Mouse (Mus musculus) forebrain, embryonic 12.5 days (tissue): ENCODE measurements around the gene Syne2. TPM values are rescaled to one million over a fixed set of nuclear protein-coding genes. Genes with fewer than 3 reads are reported as not detected.
"Not testable (repeated sequence)": the region's sequence is repeated elsewhere in the genome, so short reads cannot be mapped to it uniquely, and the experiment has no call there.

ENCODE experiments used
- ATAC-seq: fragments of 200-750 bp; cut with Nextera tagmentation; 2 replicates; pipeline ENCODE4 v1.8.0; 2017; ENCODE audit warnings: moderate TSS enrichment; ENCODE audit not compliant: low FRiP score
- H3K27ac ChIP-seq: fragments of 300-500 bp; sonication (generic); 2 replicates; pipeline ENCODE4 v1.5.1; 2016; ENCODE audit warnings: mild to moderate bottlenecking
- H3K27me3 ChIP-seq: fragments of 300-500 bp; sonication (generic); 2 replicates; pipeline ENCODE4 v1.6.1; 2016; ENCODE audit warnings: mild to moderate bottlenecking
- H3K36me3 ChIP-seq: fragments of 300-500 bp; sonication (generic); replicated peaks from 2 replicates; pipeline ENCODE4 v1.6.1; 2016; ENCODE audit warnings: mild to moderate bottlenecking
- H3K4me1 ChIP-seq: fragments of 300-500 bp; sonication (generic); 2 replicates; pipeline ENCODE4 v1.6.1; 2016
- H3K4me2 ChIP-seq: fragments of 300-500 bp; sonication (generic); 2 replicates; pipeline ENCODE4 v1.6.1; 2016; ENCODE audit warnings: mild to moderate bottlenecking, moderate library complexity
- H3K4me3 ChIP-seq: fragments of 300-500 bp; sonication (generic); replicated peaks from 2 replicates; pipeline ENCODE4 v1.5.1; 2016; ENCODE audit warnings: mild to moderate bottlenecking
- H3K9ac ChIP-seq: fragments of 300-500 bp; sonication (generic); 2 replicates; pipeline ENCODE4 v1.6.1; 2016; ENCODE audit warnings: mild to moderate bottlenecking
- H3K9me3 ChIP-seq: fragments of 300-500 bp; sonication (generic); 2 replicates; pipeline ENCODE4 v1.6.1; 2016
- WGBS: fragments of 180-500 bp; shearing (Covaris S2); methylation state at CpG from one replicate; pipeline ENCODE4 v1.1.7; 2016; 5-methylcytosine and 5-hydroxymethylcytosine counted together
- polyA plus RNA-seq: library from polyadenylated mRNA; unstranded; fragments of >200 nt; fragmentation: Nextera tagmentation; extraction: Ambion mirVana; gene quantifications from 2 replicates; pipeline ENCODE4 v1.2.1, GENCODE M21; 2016

Syne2 gene
- polyA plus RNA-seq, 1 experiment from 2014 or later: 141 TPM

DNA sequence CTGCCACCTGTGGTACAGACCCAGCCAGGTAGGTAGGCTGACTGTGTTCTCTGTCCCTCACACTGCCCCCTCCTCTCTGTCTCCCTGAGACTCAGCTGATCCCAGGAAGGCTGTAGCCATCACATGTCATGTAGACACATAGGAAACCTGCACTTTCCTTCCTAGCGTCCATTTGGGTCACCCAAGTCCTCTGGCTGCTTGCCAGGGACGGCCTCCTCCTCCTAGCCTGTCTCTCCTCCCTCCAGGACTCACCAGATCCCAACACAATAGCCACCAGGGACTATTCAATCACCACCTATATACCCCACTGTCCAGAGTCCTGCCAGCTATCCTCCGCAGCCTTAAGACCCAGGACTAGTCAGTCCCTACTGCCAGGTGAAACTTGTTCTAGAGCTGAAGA lies 293.1 kb downstream of the Syne2 start:
- Histone ChIP-seq H3K4me1 (no peaks in the 10 kb centered on the region), H3K27ac (no peak overlapping the region), H3K4me3 (no peak overlapping the region), H3K36me3 (peaks cover 60% of the 10 kb centered on the region), H3K4me2 (no peak overlapping the region), H3K9me3 (no peaks in the 10 kb centered on the region), H3K9ac (no peak overlapping the region), H3K27me3 (no peaks in the 10 kb centered on the region)
- ATAC-seq: no peak
- WGBS: 85% methylated on average over 3 of the region's 3 CpGs

DNA sequence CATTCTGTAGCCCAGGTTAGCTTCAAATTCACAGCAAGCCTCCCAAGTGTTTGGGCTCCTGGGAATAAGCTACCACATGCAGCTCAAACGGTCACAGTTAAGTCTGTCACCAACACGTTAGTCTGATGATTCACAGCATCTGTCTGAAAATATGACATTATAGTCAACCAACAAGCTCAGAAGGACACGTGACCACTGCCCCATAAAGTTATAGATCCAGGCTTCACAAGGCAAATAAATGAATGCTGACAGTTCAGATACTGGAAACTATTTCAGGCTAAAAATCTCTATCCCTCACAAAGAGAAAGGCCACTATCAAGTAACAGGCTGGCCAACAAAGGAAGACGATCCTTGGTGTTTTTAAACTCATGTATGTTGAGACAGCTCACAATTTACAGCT lies 298.6 kb downstream of the Syne2 start:
- no peak for ATAC-seq
- Histone ChIP-seq H3K4me3 (no peak overlapping the region), H3K9me3 (no peaks in the 10 kb centered on the region), H3K9ac (no peak overlapping the region), H3K27me3 (no peaks in the 10 kb centered on the region), H3K27ac (no peak overlapping the region), H3K36me3 (peaks cover 13% of the 10 kb centered on the region), H3K4me2 (no peak overlapping the region), H3K4me1 (no peaks in the 10 kb centered on the region)
- WGBS: 82% methylated on average over 4 of the region's 4 CpGs

- Histone ChIP-seq H3K27me3 (no peaks in the 10 kb centered on the region), H3K36me3 (peaks cover 6% of the 10 kb centered on the region; the same call in 1 of the 2 replicates), H3K4me3 (no peak overlapping the region), H3K9ac (no peak overlapping the region), H3K4me2 (no peak overlapping the region), H3K27ac (no peak overlapping the region), H3K9me3 (no peaks in the 10 kb centered on the region), H3K4me1 (no peaks in the 10 kb centered on the region)
- no peak for ATAC-seq
- 80% methylated on average over 4 of the region's 4 CpGs for WGBS
Observed at GRCm38 (mm10) chr12:76117632-76118153, 299.8 kb downstream of the Syne2 start.

DNA sequence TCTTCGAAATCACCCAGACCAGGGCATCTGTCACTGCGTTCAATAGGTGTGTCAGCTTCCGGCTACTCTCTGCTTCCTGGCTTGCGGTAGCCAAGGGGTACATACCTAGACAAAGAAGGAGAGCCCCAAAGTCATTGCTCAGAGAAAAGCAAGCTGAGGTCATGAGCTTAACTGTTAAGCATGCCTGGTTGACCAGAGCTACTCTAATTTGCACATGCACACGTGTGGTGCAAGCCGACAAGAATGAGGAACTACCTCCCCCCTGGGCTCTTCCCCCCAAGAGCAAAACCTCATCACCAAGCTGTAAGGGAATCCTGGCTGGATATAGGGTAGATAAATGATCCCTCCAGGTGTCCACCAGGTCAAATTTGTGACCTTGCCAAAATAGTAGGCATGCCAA lies 305.3 kb downstream of the Syne2 start:
- Histone ChIP-seq H3K9ac (no peak overlapping the region), H3K4me2 (no peak overlapping the region), H3K9me3 (no peaks in the 10 kb centered on the region), H3K36me3 (no peaks in the 10 kb centered on the region), H3K4me1 (no peaks in the 10 kb centered on the region), H3K4me3 (no peak overlapping the region), H3K27ac (no peak overlapping the region), H3K27me3 (no peaks in the 10 kb centered on the region; the same call in 1 of the 2 replicates)
- 93% methylated on average over 6 of the region's 6 CpGs for WGBS
- no peak for ATAC-seq

- H3K4me3 ChIP-seq: no peak overlapping the region
- no peak for ATAC-seq
- no peaks in the 10 kb centered on the region; the same call in 1 of the 2 replicates for H3K27me3 ChIP-seq
- no peak overlapping the region for H3K9ac ChIP-seq
- H3K4me1 ChIP-seq: no peaks in the 10 kb centered on the region
- no peak overlapping the region for H3K4me2 ChIP-seq
- no peaks in the 10 kb centered on the region for H3K9me3 ChIP-seq
- no peak overlapping the region for H3K27ac ChIP-seq
- no peaks in the 10 kb centered on the region for H3K36me3 ChIP-seq
- 69% methylated on average over 3 of the region's 3 CpGs for WGBS
Observed at GRCm38 (mm10) chr12:76128306-76128705, 310.4 kb downstream of the Syne2 start.

GRCm38 (mm10) chr12:76128831-76129230 lies 310.9 kb downstream of the Syne2 start:
- Histone ChIP-seq H3K9ac (no peak overlapping the region), H3K36me3 (no peaks in the 10 kb centered on the region), H3K27ac (no peak overlapping the region), H3K9me3 (no peaks in the 10 kb centered on the region), H3K4me3 (no peak overlapping the region), H3K4me2 (no peak overlapping the region), H3K27me3 (no peaks in the 10 kb centered on the region; the same call in 1 of the 2 replicates), H3K4me1 (no peaks in the 10 kb centered on the region)
- WGBS: 87% methylated on average over 10 of the region's 10 CpGs
- no peak for ATAC-seq

DNA sequence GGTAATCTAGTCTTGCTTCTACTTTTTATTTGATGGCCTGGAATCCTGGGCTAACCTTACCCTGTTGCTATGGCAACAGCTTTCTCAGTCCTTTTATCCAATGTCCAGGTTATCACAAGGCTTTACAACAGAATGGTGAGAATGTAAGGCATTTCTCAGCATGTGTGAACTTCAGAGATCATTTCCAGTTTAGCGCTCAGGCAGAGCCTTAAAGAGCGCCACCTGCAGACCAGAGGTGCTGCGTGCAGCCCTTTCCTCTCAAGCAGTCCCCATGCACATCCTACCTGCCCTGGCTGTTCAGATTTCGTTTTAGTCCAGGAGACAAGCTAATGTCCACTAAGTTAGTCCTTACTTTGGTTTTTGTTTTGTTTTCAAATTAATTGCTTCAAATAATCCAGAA lies 312.3 kb downstream of the Syne2 start:
- H3K9ac ChIP-seq: no peak overlapping the region
- no peak for ATAC-seq
- H3K9me3 ChIP-seq: no peaks in the 10 kb centered on the region
- H3K4me1 ChIP-seq: no peaks in the 10 kb centered on the region
- 20% methylated on average over 4 of the region's 4 CpGs for WGBS
- H3K4me3 ChIP-seq: no peak overlapping the region
- no peaks in the 10 kb centered on the region; the same call in 1 of the 2 replicates for H3K27me3 ChIP-seq
- no peak overlapping the region for H3K27ac ChIP-seq
- H3K36me3 ChIP-seq: no peaks in the 10 kb centered on the region
- H3K4me2 ChIP-seq: no peak overlapping the region

GRCm38 (mm10) chr12:76130891-76131290 lies 313.0 kb downstream of the Syne2 start:
- no peak overlapping the region for H3K27ac ChIP-seq
- no peak overlapping the region for H3K9ac ChIP-seq
- ATAC-seq: no peak
- no peak overlapping the region for H3K4me2 ChIP-seq
- H3K9me3 ChIP-seq: no peaks in the 10 kb centered on the region
- no peak overlapping the region for H3K4me3 ChIP-seq
- H3K27me3 ChIP-seq: no peaks in the 10 kb centered on the region; the same call in 1 of the 2 replicates
- H3K4me1 ChIP-seq: no peaks in the 10 kb centered on the region
- 87% methylated on average over 6 of the region's 6 CpGs for WGBS
- no peaks in the 10 kb centered on the region for H3K36me3 ChIP-seq

- Histone ChIP-seq H3K27me3 (no peaks in the 10 kb centered on the region), H3K4me2 (no peak overlapping the region), H3K27ac (no peak overlapping the region), H3K4me1 (peaks cover 2% of the 10 kb centered on the region; the same call in 1 of the 2 replicates), H3K4me3 (no peak overlapping the region), H3K36me3 (no peaks in the 10 kb centered on the region), H3K9ac (no peak overlapping the region), H3K9me3 (no peaks in the 10 kb centered on the region)
- no peak for ATAC-seq
- 79% methylated on average over 4 of the region's 4 CpGs for WGBS
Observed at GRCm38 (mm10) chr12:76132591-76132990, 314.7 kb downstream of the Syne2 start.

DNA sequence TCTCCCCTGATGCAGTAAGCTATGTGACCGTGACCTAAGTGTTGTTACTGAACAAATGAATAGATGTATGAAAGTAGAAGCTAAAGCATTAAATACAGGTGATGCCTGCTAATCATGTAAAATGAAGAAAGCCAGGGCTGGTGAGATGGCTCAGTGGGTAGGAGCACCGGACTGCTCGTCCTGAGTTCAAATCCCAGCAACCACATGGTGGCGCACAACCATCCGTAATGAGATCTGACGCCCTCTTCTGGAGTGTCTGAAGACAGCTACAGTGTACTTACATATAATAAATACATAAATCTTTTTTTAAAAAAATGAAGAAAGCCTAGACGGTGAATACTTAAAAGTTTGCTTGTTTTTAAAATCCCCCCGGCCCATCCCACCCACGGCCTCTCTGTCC lies 315.1 kb downstream of the Syne2 start:
- not testable (repeated sequence) for H3K4me2 ChIP-seq, H3K27me3 ChIP-seq, H3K9ac ChIP-seq, H3K4me1 ChIP-seq, H3K9me3 ChIP-seq, H3K4me3 ChIP-seq, ATAC-seq, H3K27ac ChIP-seq, H3K36me3 ChIP-seq
- 86% methylated on average over 9 of the region's 9 CpGs for WGBS

DNA sequence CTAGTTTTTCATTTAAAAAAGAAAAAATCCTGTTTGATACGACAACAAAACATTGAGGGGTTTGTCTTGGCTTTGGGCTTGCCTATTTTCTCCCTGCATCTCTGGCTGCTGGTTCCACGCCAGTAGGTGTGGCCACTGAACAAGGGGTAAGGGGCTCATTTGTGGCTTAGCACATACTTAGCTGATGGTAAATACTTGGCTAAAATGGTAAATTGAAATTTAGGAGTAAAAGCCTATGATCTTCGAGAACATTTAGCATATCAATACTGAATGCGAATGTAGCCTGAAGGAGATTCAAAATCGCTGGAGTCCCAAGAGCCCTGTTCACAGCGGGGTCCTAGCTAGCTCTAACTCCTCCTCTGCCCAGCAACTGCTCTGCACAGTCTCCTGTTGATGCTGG lies 318.8 kb downstream of the Syne2 start:
- no peak for ATAC-seq
- H3K4me3 ChIP-seq: no peak overlapping the region
- no peaks in the 10 kb centered on the region for H3K9me3 ChIP-seq
- WGBS: 32% methylated on average over 6 of the region's 6 CpGs
- H3K4me1 ChIP-seq: peaks cover 2% of the 10 kb centered on the region; the same call in 1 of the 2 replicates
- no peak overlapping the region for H3K27ac ChIP-seq
- no peaks in the 10 kb centered on the region for H3K36me3 ChIP-seq
- H3K4me2 ChIP-seq: no peak overlapping the region
- no peaks in the 10 kb centered on the region for H3K27me3 ChIP-seq
- H3K9ac ChIP-seq: no peak overlapping the region

GRCm38 (mm10) chr12:76152389-76152788 lies 334.5 kb downstream of the Syne2 start:
- not testable (repeated sequence) for H3K9me3 ChIP-seq, H3K4me1 ChIP-seq, H3K36me3 ChIP-seq, ATAC-seq, H3K27me3 ChIP-seq, H3K27ac ChIP-seq
- H3K4me2 ChIP-seq: peak overlapping the region; percentile 60
- peak overlapping the region; percentile 35 for H3K4me3 ChIP-seq
- peak overlapping the region; percentile 43; the same call in 1 of the 2 replicates for H3K9ac ChIP-seq
- 14% methylated on average over 30 of the region's 30 CpGs for WGBS
